Mouse (Mus musculus): Measurements from ENCODE around the gene Tmtc1. TPM values are rescaled to one million over a fixed set of nuclear protein-coding genes. Genes with fewer than 3 reads are reported as not detected.

Tmtc1 gene
- total and polyA plus RNA-seq, 2 experiments from 2014 or later: 2.0 to 29.4 TPM

GRCm38 (mm10) chr6:148276418-148276817 is 167.8 kb downstream of the Tmtc1 start:
- 85% methylated on average over 1 of the region's 1 CpGs for whole genome bisulfite sequencing
- ATAC-seq (ENCODE audit: low FRiP score) (no peak), DNase-seq (ENCODE audit: low spot score) (no peak)
- Histone ChIP-seq H3K4me1 (ENCODE audit: insufficient read depth, low read length) (no peaks in the 10 kb centered on the region), H3K9me3 (ENCODE audit: low read length) (no peaks in the 10 kb centered on the region), H3K27me3 (ENCODE audit: insufficient read depth, low read length) (no peaks in the 10 kb centered on the region), H3K4me3 (ENCODE audit: low read depth, low read length) (no peak overlapping the region), H3K9ac (replicated peaks; ENCODE audit: low read length, poor library complexity, severe bottlenecking) (no peak overlapping the region), H3K4me2 (ENCODE audit: low read depth, low read length, poor library complexity, severe bottlenecking) (no peak overlapping the region), H3K27ac (ENCODE audit: low read depth, low read length) (no peak overlapping the region), H3K36me3 (ENCODE audit: insufficient read depth, low read length) (no peaks in the 10 kb centered on the region)
- TF ChIP-seq CTCF (IDR thresholded peaks at IDR 0.05): no peak

DNA sequence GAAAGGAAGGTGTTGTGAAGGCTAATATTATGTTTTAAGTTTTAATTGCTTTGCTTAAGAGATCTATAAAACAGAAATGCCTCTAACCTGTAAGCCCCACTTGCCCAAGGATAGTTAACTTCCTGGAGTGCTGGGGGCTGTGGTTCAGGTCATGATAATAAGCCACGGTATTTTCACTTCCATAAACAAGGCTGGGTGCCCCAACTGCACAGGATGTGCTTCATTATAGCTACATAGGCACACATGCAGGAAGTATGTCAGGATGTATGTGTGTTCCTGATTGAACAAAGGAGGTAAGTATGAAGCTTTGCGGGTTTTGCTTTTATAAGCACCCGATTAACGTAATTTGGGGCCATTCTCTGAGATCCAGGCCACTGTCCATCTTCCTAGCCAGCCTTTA is 169.1 kb downstream of the Tmtc1 start:
- ATAC-seq (ENCODE audit: low FRiP score) (no peak), DNase-seq (ENCODE audit: low spot score) (no peak)
- Histone ChIP-seq H3K27me3 (ENCODE audit: insufficient read depth, low read length) (no peaks in the 10 kb centered on the region), H3K4me3 (ENCODE audit: low read depth, low read length) (no peak overlapping the region), H3K36me3 (ENCODE audit: insufficient read depth, low read length) (no peaks in the 10 kb centered on the region), H3K27ac (ENCODE audit: low read depth, low read length) (no peak overlapping the region), H3K4me1 (ENCODE audit: insufficient read depth, low read length) (no peaks in the 10 kb centered on the region), H3K4me2 (ENCODE audit: low read depth, low read length, poor library complexity, severe bottlenecking) (no peak overlapping the region), H3K9ac (replicated peaks; ENCODE audit: low read length, poor library complexity, severe bottlenecking) (no peak overlapping the region), H3K9me3 (ENCODE audit: low read length) (no peaks in the 10 kb centered on the region)
- TF ChIP-seq CTCF (IDR thresholded peaks at IDR 0.05): no peak
- WGBS: 90% methylated on average over 4 of the region's 4 CpGs

- no peak overlapping the region for H3K4me2 ChIP-seq (ENCODE audit: low read depth, low read length, poor library complexity, severe bottlenecking)
- H3K9me3 ChIP-seq (ENCODE audit: low read length): no peaks in the 10 kb centered on the region
- DNase-seq (ENCODE audit: low spot score): no peak
- ATAC-seq (ENCODE audit: low FRiP score): no peak
- no peak overlapping the region for H3K27ac ChIP-seq (ENCODE audit: low read depth, low read length)
- no peak overlapping the region for H3K4me3 ChIP-seq (ENCODE audit: low read depth, low read length)
- H3K27me3 ChIP-seq (ENCODE audit: insufficient read depth, low read length): no peaks in the 10 kb centered on the region
- WGBS: 82% methylated on average over 6 of the region's 6 CpGs
- TF ChIP-seq CTCF (IDR thresholded peaks at IDR 0.05): no peak
- H3K36me3 ChIP-seq (ENCODE audit: insufficient read depth, low read length): no peaks in the 10 kb centered on the region
- no peak overlapping the region for H3K9ac ChIP-seq (replicated peaks; ENCODE audit: low read length, poor library complexity, severe bottlenecking)
- H3K4me1 ChIP-seq (ENCODE audit: insufficient read depth, low read length): no peaks in the 10 kb centered on the region
Observed at GRCm38 (mm10) chr6:148260729-148261101, 183.5 kb downstream of the Tmtc1 start.

DNA sequence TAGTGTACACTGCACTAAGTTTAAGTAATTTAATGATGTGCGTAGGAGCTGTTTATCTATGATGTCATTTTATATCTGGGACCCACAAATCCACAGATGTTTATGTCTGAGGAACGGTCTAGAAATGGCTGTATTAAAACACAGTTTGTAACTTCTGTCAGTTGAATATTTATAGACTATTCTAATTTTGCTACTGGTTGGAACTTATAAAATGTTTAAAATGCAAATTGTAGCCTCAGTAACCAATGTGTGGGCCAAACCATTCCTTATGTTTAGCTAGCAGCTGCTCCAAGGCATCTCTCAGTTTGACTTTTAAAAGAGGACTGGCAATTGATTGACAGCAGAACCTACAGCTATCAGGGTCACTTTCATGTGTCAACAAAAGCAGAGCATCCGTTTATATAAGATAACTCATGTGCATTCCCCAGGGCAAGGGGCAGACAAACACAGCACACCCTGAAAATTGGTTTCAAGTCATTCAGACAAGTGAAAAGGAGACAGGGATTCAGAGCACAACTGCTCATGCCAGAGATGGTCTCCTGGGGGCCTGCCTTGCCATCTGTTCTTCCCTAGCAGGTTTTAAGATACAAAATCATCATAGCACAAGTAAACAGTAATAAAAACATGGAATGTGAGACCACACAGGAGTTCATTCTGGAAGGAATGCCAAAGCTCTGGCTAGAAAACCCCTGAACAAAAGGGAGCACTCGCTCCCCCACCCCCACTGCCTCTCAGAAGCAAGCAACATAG is 184.0 kb downstream of the Tmtc1 start:
- Histone ChIP-seq H3K9me3 (ENCODE audit: low read length) (no peaks in the 10 kb centered on the region), H3K9ac (replicated peaks; ENCODE audit: low read length, poor library complexity, severe bottlenecking) (no peak overlapping the region), H3K4me2 (ENCODE audit: low read depth, low read length, poor library complexity, severe bottlenecking) (no peak overlapping the region), H3K27me3 (ENCODE audit: insufficient read depth, low read length) (no peaks in the 10 kb centered on the region), H3K4me1 (ENCODE audit: insufficient read depth, low read length) (no peaks in the 10 kb centered on the region), H3K4me3 (ENCODE audit: low read depth, low read length) (no peak overlapping the region), H3K36me3 (ENCODE audit: insufficient read depth, low read length) (no peaks in the 10 kb centered on the region), H3K27ac (ENCODE audit: low read depth, low read length) (no peak overlapping the region)
- WGBS: 39% methylated on average over 4 of the region's 4 CpGs
- DNase-seq (ENCODE audit: low spot score) (peak; percentile 72), ATAC-seq (ENCODE audit: low FRiP score) (peak; percentile 47; the same call in 1 of the 2 replicates)
- no peak for TF ChIP-seq CTCF (IDR thresholded peaks at IDR 0.05)

GRCm38 (mm10) chr6:148259074-148259473 is 185.1 kb downstream of the Tmtc1 start:
- Histone ChIP-seq H3K4me2 (ENCODE audit: low read depth, low read length, poor library complexity, severe bottlenecking) (no peak overlapping the region), H3K4me1 (ENCODE audit: insufficient read depth, low read length) (no peaks in the 10 kb centered on the region), H3K9ac (replicated peaks; ENCODE audit: low read length, poor library complexity, severe bottlenecking) (no peak overlapping the region), H3K27ac (ENCODE audit: low read depth, low read length) (no peak overlapping the region), H3K27me3 (ENCODE audit: insufficient read depth, low read length) (no peaks in the 10 kb centered on the region), H3K9me3 (ENCODE audit: low read length) (no peaks in the 10 kb centered on the region), H3K4me3 (ENCODE audit: low read depth, low read length) (no peak overlapping the region), H3K36me3 (ENCODE audit: insufficient read depth, low read length) (no peaks in the 10 kb centered on the region)
- 83% methylated on average over 8 of the region's 8 CpGs for WGBS
- DNase-seq (ENCODE audit: low spot score) (no peak), ATAC-seq (ENCODE audit: low FRiP score) (no peak)
- no peak for TF ChIP-seq CTCF (IDR thresholded peaks at IDR 0.05)

GRCm38 (mm10) chr6:148257805-148258204 is 186.4 kb downstream of the Tmtc1 start:
- ATAC-seq (ENCODE audit: low FRiP score): no peak
- WGBS: 87% methylated on average over 2 of the region's 2 CpGs
- Histone ChIP-seq H3K27me3 (ENCODE audit: insufficient read depth, low read length) (no peaks in the 10 kb centered on the region), H3K9ac (replicated peaks; ENCODE audit: low read length, poor library complexity, severe bottlenecking) (no peak overlapping the region), H3K4me1 (ENCODE audit: insufficient read depth, low read length) (no peaks in the 10 kb centered on the region), H3K27ac (ENCODE audit: low read depth, low read length) (no peak overlapping the region), H3K36me3 (ENCODE audit: insufficient read depth, low read length) (no peaks in the 10 kb centered on the region), H3K9me3 (ENCODE audit: low read length) (no peaks in the 10 kb centered on the region), H3K4me2 (ENCODE audit: low read depth, low read length, poor library complexity, severe bottlenecking) (no peak overlapping the region), H3K4me3 (ENCODE audit: low read depth, low read length) (no peak overlapping the region)
- TF ChIP-seq CTCF (IDR thresholded peaks at IDR 0.05): no peak
- DNase-seq (ENCODE audit: low spot score): no peak

All from midbrain, postnatal 0 days (tissue).